Mouse (Mus musculus) c-Kit-negative CD71-positive TER-119-positive erythroid progenitor cells, embryonic 14.5 days (primary cell): ENCODE results near the gene Hes5.

ENCODE experiments used
- DNase-seq: peaks from one replicate; pipeline ENCODE4 v3.0.0-alpha.2; 2013; ENCODE audit warnings: low read depth, low spot score

Hes5 gene

DNA sequence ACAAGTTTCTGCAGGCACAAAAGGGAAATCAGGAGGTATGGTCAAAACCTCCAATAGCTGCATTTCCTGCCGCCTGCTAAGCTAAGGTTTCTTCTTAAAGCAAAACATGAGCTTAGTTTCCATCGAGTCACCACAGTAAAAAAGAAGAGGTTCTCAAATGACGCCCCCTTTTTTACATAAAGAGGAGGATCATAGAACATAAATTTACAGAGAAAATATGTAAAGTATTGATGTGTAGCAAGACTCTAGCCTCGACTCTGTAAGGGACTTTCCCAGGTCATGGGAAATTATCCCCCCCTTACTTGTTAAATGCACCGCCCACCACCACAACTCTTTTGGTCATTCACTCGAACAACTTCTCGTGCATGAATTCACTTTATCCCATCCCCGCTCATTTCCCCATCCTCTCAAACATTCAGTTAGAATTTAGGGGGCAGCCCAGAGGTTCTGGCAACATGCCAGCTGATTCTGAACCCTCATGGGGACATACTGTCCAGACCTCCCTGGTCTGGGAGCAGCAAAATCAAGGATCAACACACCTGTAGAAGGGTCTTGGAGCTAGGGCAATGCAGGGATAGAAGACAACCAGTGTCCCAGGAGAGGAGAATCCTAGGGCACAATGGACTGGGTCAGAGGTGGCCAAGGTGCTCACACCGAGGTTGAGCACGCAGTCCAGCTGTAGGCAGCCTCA, 17.9 kb upstream of the Hes5 start:
- no peak for DNase-seq

- DNase-seq = no peak
Measured at GRCm38 (mm10) chr4:154943323-154944039, 17.2 kb upstream of the Hes5 start.

GRCm38 (mm10) chr4:154944121-154944590, 16.6 kb upstream of the Hes5 start:
- peak; percentile 89 for DNase-seq

DNA sequence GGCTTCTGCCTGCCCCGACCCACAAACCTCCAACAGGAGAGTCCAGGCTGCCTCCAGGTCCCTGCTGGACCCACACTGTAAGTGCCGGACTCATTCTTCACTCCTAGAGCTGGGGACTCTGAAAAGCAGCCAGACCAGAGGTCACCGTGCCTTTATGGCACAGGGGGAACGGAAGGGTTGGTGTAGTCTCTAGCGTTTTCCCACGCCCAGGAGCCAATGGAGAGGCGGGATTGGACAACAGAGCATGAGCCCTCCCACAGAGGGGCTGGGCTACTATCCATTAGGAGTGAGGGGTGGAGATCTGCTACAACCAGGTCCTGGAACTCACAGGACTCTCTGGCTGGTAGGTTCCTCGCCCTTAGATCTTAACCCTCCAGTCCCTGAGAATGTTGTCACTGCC, 14.4 kb upstream of the Hes5 start:
- no peak for DNase-seq

DNA sequence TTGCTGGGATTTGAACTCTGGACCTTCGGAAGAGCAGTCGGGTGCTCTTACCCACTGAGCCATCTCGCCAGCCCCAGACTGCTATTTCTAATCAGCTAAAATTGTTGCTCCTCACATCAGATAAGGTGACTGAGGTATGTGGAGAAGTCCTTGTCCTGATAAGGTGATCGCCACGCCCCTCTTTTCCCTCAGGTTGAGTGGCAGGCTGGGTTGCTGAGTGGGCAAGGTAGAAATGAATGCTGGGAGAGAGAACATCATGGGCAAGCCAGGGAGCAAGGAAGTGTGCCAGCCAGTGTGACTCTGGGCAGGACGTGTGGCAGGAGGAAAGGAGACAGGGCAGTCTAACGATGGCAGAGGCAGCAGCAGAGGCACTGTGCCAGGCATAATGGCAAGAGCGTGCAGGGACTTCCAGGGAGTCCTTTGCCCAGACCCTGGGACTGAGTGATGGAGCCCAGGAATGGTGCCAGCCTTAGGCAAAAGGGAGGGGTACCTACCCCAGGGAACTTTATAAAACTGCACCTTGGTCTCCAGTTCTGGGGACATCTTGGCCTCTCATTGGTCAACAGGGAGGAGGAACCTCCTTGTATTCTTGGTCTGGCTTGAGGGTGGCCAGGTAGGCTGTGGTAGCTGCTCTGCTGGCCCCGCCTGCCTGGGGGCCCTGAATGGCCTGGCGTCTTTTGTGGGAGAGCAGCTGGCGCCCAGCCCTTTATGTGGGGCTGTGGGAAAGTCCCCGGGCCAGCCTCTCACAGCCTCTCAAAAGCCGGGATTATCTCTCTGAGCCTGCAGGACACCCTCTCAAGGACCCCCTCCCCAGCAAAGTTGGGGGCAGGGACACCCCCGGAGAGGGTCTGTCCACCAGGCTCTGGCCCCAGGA, 12.4 kb upstream of the Hes5 start:
- no peak for DNase-seq

GRCm38 (mm10) chr4:154948940-154949588, 11.7 kb upstream of the Hes5 start:
- no peak for DNase-seq

DNA sequence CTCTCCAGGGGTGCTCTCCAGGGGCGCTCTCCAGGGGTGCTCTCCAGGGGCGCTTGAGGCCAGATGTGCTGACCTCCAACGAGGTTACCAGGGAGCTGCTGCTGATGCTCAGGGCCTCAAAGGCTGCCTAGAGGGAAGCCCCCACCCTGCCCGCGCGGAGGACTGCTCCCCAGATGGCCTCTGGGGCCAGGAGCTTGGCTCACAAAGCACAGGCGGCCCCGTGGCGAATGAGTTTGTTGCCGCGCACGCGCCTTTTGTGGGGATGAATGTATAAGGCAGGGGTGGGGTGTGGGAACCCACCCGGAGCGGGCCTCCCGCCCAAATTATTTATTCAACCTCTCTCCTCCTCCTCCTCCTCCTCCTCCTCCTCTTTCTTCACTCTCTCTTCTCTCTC, 11.1 kb upstream of the Hes5 start:
- DNase-seq = no peak

DNA sequence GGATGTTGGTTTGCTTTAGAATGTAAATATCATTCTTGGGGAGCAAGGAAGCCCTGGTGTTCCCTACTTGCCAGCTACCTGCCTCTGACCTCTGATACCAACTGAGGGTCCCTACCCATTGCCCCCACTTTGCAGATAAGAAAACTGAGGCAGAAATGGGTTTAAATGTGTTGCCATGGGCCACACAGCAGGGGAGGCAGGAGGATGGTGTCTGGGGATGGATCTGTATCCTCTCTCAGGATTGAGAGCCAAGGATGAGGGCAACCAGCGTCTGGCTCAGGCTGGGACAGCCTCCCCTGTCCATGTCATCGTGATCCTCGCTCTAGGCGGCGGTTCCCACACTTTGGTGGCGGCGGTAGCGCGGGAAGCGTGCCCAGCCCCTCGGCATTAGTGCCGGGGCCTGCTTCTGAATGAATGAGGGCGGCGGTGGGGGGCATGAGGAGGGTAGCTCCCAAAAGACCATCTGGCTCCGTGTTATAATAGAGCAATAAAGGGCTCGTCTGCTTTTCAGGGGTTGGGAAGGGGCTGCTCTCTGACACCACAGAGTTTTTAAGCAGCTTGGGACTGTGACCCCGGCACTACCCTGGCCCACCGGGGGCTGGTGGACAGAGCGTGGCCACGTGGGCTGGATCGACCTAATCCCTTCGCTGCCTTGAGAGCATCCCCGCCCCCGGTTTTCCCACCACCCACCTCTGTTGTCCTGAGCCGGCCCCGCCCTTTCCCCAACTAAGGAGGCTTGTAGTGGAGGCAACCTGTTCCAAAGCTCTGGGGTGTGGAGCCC, 8.1 kb upstream of the Hes5 start:
- DNase-seq = no peak

- DNase-seq = no peak
Measured at GRCm38 (mm10) chr4:154956604-154957003, 4.1 kb upstream of the Hes5 start.

DNA sequence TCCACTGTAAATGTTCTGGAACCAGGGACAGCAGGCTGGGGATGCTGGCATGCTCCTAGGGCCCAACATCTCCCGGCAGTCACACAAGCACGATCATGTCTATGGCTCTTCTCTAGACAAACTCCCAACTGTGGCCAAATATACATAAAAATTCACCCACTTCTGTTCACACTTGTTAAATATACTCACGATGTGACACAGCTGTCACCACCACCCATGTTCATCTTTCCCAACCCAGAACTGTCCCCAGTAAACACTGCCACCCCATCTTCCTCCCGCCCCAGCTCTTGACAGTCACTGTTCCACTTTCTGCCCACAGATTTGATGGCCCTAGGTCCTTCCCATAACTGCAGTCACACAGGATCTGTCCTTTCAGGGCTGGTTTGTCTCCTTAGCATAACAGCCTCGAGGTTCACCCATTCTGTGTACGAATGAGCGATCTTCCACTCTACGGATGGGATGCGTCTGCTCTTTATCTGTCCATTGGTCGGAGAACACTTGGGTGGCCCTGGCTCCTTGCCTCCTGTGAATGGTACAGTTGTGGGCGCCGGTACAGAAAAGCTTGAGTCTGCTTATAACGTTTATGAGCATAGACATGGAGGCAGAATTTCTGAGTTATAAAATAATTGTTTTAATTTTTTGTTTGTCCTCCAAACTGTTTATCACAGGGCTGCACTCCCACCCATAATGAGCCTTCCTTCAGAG, 3.3 kb upstream of the Hes5 start:
- DNase-seq = no peak

DNA sequence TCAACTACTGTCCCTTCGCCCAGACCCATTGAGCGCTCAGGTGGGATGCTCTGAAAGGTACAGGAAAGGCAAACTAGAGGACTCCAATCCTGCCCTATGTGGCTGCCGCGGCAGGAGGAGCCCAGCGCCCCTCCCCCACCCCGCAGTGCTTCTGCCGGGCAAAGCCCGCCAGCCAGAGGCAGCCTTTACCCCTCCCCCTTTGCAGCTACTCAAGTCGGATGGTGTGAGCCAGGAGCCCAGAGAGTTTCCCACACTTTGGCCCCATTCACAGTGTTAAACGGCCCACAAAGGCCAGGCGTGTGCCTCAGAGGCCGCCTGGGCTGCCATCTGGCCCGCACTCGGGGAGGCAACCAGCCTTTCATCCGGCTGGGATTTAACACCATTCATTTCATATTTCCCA, 2.6 kb upstream of the Hes5 start:
- DNase-seq = no peak

GRCm38 (mm10) chr4:154958621-154959020, 2.1 kb upstream of the Hes5 start:
- DNase-seq = no peak

- no peak for DNase-seq
Measured at GRCm38 (mm10) chr4:154960021-154960689, 568 bp upstream of the Hes5 start.

- DNase-seq = no peak
Measured at GRCm38 (mm10) chr4:154961226-154961738, 559 bp downstream of the Hes5 start.

DNA sequence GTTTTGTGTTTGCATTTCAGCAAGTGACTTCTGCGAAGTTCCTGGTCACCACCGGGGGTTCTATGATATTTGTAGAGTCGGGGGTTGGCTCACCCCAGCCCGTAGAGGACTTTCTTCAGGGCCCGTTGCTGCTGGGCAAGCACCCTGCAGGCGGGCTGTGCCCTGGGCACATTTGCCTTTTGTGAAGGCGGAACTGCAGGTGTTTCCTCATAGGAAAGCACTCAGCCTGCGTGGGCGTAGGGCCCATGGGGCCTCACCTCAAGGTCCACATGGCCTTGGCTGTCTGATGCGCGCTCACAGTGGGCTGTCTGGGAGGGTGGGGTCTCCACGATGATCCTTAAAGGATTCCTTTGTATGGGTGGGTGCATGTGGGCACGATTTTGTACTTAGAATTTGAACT, 1.2 kb downstream of the Hes5 start:
- DNase-seq = no peak

DNA sequence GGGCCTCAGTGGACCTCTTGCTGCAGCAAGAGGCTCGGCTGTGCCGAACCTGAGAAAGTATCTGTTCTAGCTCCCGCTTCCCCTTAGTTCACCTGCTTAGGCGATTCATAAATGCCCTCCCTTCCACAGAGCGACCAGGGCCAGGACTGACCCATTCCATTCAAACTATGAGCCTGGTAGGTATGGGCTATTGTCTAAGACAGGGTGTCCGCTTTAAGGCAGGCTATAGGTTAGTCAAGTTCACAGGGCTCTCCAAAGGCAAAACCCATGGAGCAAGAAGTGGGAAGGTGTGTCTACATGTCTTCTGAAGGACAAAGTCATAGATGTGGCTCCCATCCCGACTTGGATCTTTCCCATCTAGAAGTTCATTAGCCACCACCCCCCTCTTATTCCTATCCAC, 2.0 kb downstream of the Hes5 start:
- no peak for DNase-seq

GRCm38 (mm10) chr4:154963190-154963836, 2.6 kb downstream of the Hes5 start:
- no peak for DNase-seq

- DNase-seq = peak; percentile 76
Measured at GRCm38 (mm10) chr4:154963901-154964580, 3.3 kb downstream of the Hes5 start, which contains the start of gene Pank4. Pank4 (plus strand) TSS chr4:154964123.
